Mouse (Mus musculus): Measurements from ENCODE around the gene Nucb2. TPM values are rescaled to one million over a fixed set of nuclear protein-coding genes. Genes with fewer than 3 reads are reported as not detected.

Nucb2 gene
- total and polyA plus RNA-seq, 3 experiments, result 12.8 to 25.2 (median 20.0) TPM

GRCm38 (mm10) chr7:116519805-116520204 lies 15.6 kb downstream of the Nucb2 start:
- no peaks in the 10 kb centered on the region for H3K79me2 ChIP-seq (replicated peaks; ENCODE audit: control insufficient read depth, extremely low read depth, insufficient read depth, poor library complexity, severe bottlenecking)
- H3K36me3 ChIP-seq (replicated peaks in 1 of 2; ENCODE audit: control insufficient read depth in 1 of 2, insufficient read depth in 1 of 2, low read length in 1 of 2), result peaks cover 0 to 38% of the 10 kb centered on the region in 2 experiments
- H3K27ac ChIP-seq (ENCODE audit: insufficient read depth, low read depth), result no peak overlapping the region
- no peak overlapping the region for H3K4me3 ChIP-seq (replicated peaks in 1 of 3; ENCODE audit: low read depth in 2 of 3, low read length in 2 of 3, poor library complexity in 1 of 3)
- in situ Hi-C loops (cut with MboI; ENCODE audit: low pct_ligation_motif_present, low pct_unique_long_range_greater_than_20kb, low sequenced_read_pairs) (loop anchor here (10.0 to 25.0 kb wide), 2 partner anchors 65 to 183 kb away; partner anchors contain the start of gene Rps13), dilution Hi-C loops (cut with MboI; ENCODE audit: extremely low pct_ligation_motif_present, extremely low pct_unique_long_range_greater_than_20kb, low sequenced_read_pairs) (no loop called here)
- DNase-seq (ENCODE audit: extremely low read depth), result no peak
- no peak overlapping the region for H3K4me2 ChIP-seq (ENCODE audit: insufficient read depth, low read depth, poor library complexity, severe bottlenecking)
- TF ChIP-seq CTCF (conservative IDR thresholded peaks at IDR 0.05 in 1 of 2, IDR thresholded peaks at IDR 0.05 in 1 of 2; ENCODE audit: low read depth in 2 of 2, low read length in 2 of 2) (peak; percentile 31 to 64), SMC3 (IDR thresholded peaks at IDR 0.05; ENCODE audit: low read depth, low read length) (peak; percentile 50), RAD21 (IDR thresholded peaks at IDR 0.05; ENCODE audit: low read depth, low read length) (peak; percentile 42), SIN3A (IDR thresholded peaks at IDR 0.05; ENCODE audit: low read length) (no peak)
- H3K9me3 ChIP-seq (replicated peaks; ENCODE audit: low read length), result peaks cover 3% of the 10 kb centered on the region
- H3K4me1 ChIP-seq (ENCODE audit: control insufficient read depth in 1 of 2, insufficient read depth in 2 of 2), result peaks cover 6 to 18% of the 10 kb centered on the region in 2 experiments; a peak in 3 of 4 replicates
- H3K27me3 ChIP-seq (replicated peaks), result no peaks in the 10 kb centered on the region
- no peak overlapping the region for H3K9ac ChIP-seq (ENCODE audit: insufficient read depth, low read depth)

DNA sequence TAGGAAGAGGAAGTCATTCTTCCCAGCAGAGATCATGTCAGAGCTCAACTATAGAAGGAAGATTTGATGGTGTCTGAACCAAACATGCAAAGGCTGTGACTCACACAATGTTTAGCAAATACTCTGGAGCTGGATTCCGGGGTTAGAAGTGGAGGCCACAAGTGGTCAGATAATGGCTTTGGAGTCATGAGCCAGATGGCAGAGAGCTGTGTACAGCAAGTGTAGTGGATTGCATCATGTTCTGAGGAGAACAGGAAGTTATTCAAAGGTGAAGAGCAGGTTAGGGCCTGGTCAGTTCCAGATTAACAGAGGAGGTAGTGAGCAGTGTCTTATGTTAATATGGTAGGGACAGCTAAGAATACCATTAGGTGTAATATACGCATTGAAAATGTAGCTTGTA lies 20.4 kb downstream of the Nucb2 start:
- DNase-seq (ENCODE audit: extremely low read depth), result no peak
- Histone ChIP-seq H3K36me3 (replicated peaks in 1 of 2; ENCODE audit: control insufficient read depth in 1 of 2, insufficient read depth in 1 of 2, low read length in 1 of 2) (peaks cover 4 to 52% of the 10 kb centered on the region in 2 experiments), H3K4me3 (replicated peaks in 1 of 3; ENCODE audit: low read depth in 2 of 3, low read length in 2 of 3, poor library complexity in 1 of 3) (no peak overlapping the region), H3K4me2 (ENCODE audit: insufficient read depth, low read depth, poor library complexity, severe bottlenecking) (no peak overlapping the region), H3K27me3 (replicated peaks) (no peaks in the 10 kb centered on the region), H3K9me3 (replicated peaks; ENCODE audit: low read length) (peaks cover 3% of the 10 kb centered on the region), H3K9ac (ENCODE audit: insufficient read depth, low read depth) (no peak overlapping the region), H3K79me2 (replicated peaks; ENCODE audit: control insufficient read depth, extremely low read depth, insufficient read depth, poor library complexity, severe bottlenecking) (no peaks in the 10 kb centered on the region), H3K4me1 (ENCODE audit: control insufficient read depth in 1 of 2, insufficient read depth in 2 of 2) (peaks cover 3 to 11% of the 10 kb centered on the region in 2 experiments; a peak in 2 of 4 replicates), H3K27ac (ENCODE audit: insufficient read depth, low read depth) (no peak overlapping the region)
- in situ Hi-C loops (cut with MboI; ENCODE audit: low pct_ligation_motif_present, low pct_unique_long_range_greater_than_20kb, low sequenced_read_pairs) (loop anchor here (25.0 kb wide), 1 partner anchor 187 kb away; the partner anchor contains the start of gene Rps13), dilution Hi-C loops (cut with MboI; ENCODE audit: extremely low pct_ligation_motif_present, extremely low pct_unique_long_range_greater_than_20kb, low sequenced_read_pairs) (no loop called here)
- TF ChIP-seq CHD2 (IDR thresholded peaks at IDR 0.05; ENCODE audit: low read length) (no peak), HCFC1 (IDR thresholded peaks at IDR 0.05; ENCODE audit: low read depth, low read length) (no peak), NELFE (IDR thresholded peaks at IDR 0.05; ENCODE audit: low read depth, low read length) (no peak), JUN (IDR thresholded peaks at IDR 0.05; ENCODE audit: insufficient read depth, low read depth, low read length) (no peak), MAFK (IDR thresholded peaks at IDR 0.05; ENCODE audit: insufficient replicate concordance, low read length) (no peak), PAX5 (IDR thresholded peaks at IDR 0.05; ENCODE audit: low read length) (no peak)

DNA sequence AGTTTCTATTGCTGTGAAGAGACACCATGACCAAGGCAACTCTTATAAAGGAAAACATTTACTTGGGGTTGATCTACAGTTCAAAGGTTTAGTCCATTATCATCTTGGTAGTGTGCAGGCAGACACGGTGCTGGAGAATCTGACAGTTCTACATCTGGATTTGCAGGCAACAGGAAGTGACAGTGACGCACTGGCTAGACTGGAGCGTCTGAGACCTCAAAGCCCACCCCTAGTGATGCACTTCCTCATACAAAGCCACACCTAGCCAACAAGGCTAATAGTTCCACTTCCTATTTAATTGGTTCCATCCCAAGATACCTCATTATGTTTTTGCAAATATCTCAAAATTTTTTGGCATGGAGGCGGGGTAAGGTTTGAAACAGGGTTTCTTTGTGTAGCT lies 25.6 kb downstream of the Nucb2 start:
- dilution Hi-C loops (cut with MboI; ENCODE audit: extremely low pct_ligation_motif_present, extremely low pct_unique_long_range_greater_than_20kb, low sequenced_read_pairs), result no loop called here

More for the DNA sequence above, 25.6 kb downstream of the Nucb2 start:
- Histone ChIP-seq H3K4me3 (replicated peaks in 1 of 3; ENCODE audit: low read depth in 2 of 3, low read length in 2 of 3, poor library complexity in 1 of 3) (no peak overlapping the region), H3K27ac (ENCODE audit: insufficient read depth, low read depth) (no peak overlapping the region), H3K9ac (ENCODE audit: insufficient read depth, low read depth) (no peak overlapping the region), H3K36me3 (replicated peaks in 1 of 2; ENCODE audit: control insufficient read depth in 1 of 2, insufficient read depth in 1 of 2, low read length in 1 of 2) (peaks cover 4 to 58% of the 10 kb centered on the region in 2 experiments), H3K9me3 (replicated peaks; ENCODE audit: low read length) (peaks cover 4% of the 10 kb centered on the region), H3K4me2 (ENCODE audit: insufficient read depth, low read depth, poor library complexity, severe bottlenecking) (no peak overlapping the region), H3K4me1 (ENCODE audit: control insufficient read depth in 1 of 2, insufficient read depth in 2 of 2) (peaks cover 0 to 12% of the 10 kb centered on the region in 2 experiments; a peak in 2 of 4 replicates), H3K27me3 (replicated peaks) (no peaks in the 10 kb centered on the region), H3K79me2 (replicated peaks; ENCODE audit: control insufficient read depth, extremely low read depth, insufficient read depth, poor library complexity, severe bottlenecking) (no peaks in the 10 kb centered on the region)
- TF ChIP-seq KAT2A (IDR thresholded peaks at IDR 0.05; ENCODE audit: insufficient replicate concordance, low read length), result no peak
- TF ChIP-seq NRF1 (IDR thresholded peaks at IDR 0.05; ENCODE audit: low read depth, low read length), result no peak
- no peak for TF ChIP-seq ZC3H11A (IDR thresholded peaks at IDR 0.05; ENCODE audit: low read depth, low read length)
- no peak for TF ChIP-seq MYC (IDR thresholded peaks at IDR 0.05; ENCODE audit: low read depth, low read length)
- no peak for TF ChIP-seq IRF4 (IDR thresholded peaks at IDR 0.05; ENCODE audit: low read depth, low read length)
- no peak for TF ChIP-seq RAD21 (IDR thresholded peaks at IDR 0.05; ENCODE audit: low read depth, low read length)
- no peak for TF ChIP-seq GABPA (IDR thresholded peaks at IDR 0.05; ENCODE audit: insufficient replicate concordance, low read depth, low read length)
- no peak for TF ChIP-seq CTCF (conservative IDR thresholded peaks at IDR 0.05 in 1 of 2, IDR thresholded peaks at IDR 0.05 in 1 of 2; ENCODE audit: low read depth in 2 of 2, low read length in 2 of 2)
- in situ Hi-C loops (cut with MboI; ENCODE audit: low pct_ligation_motif_present, low pct_unique_long_range_greater_than_20kb, low sequenced_read_pairs), result loop anchor here (5.0 kb wide), 1 partner anchor 78 kb away; no protein-coding TSS in a partner anchor
- peak; percentile 39 for DNase-seq (ENCODE audit: extremely low read depth)

Measured in CH12.LX (cell line).